ENCODE assay signal across 11 mouse cellular contexts in the genomic region with DNA sequence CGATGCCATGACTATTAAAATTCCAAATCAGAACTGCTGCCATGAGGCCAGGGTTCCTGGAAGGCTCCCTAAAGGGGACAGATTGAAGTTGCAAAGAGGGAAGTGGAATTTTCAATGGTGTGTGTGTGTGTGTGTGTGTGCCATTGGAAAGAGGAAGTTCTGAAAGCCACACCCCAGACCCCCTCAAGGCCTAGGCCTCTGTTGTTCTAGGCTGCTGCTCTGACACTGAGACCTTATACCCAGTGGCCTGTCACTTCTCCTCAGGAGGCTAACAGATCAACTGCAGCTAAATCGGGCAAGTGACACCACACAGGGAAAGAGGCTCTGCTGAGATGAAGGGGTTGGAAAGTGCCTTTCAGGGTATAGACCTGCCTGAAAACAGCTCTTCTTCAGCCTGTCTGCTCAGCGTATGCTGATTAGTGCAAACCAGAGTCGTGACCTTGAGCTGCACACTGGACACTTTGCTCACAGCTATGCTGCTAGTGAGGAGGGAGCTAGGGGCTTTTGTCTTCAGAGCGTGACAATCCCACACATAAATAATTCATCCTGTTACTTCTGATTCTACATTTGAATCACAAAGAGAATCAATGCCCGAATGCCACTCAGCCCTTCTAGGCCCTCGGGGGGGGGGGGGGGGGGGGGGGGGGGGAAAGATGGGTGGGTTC.
DNase-seq lines count a peak whose midpoint lies in the region; ATAC-seq lines count a peak whose summit lies in the region.
"Had no signal": no experiment of that assay in that cellular context is flagged by ENCODE, and none has a peak within 500 bp of the region (broad histone marks: within the 10 kb centered on the region; RNA-seq: fewer than 3 reads in every experiment).

No protein-coding gene starts in this region.

- H3K9me3 ChIP-seq in midbrain, embryonic 11.5 days (ENCODE audit: control insufficient read depth, low read length): no peaks in the 10 kb centered on the region
- H3K9me3 ChIP-seq: embryonic facial prominence, embryonic 13.5 days had no signal

- H3K36me3 ChIP-seq in midbrain, embryonic 11.5 days (ENCODE audit: control insufficient read depth, insufficient read depth, low read length): no peaks in the 10 kb centered on the region
- H3K36me3 ChIP-seq: embryonic facial prominence, embryonic 13.5 days had no signal

- H3K27ac ChIP-seq in midbrain, embryonic 11.5 days (ENCODE audit: low read depth, low read length): peak overlapping the region; percentile 72
- H3K27ac ChIP-seq: embryonic facial prominence, embryonic 13.5 days; heart, adult 2 months had no signal

- H3K9ac ChIP-seq in midbrain, embryonic 11.5 days (ENCODE audit: low read length): no peak overlapping the region
- H3K9ac ChIP-seq: embryonic facial prominence, embryonic 13.5 days had no signal

- peaks cover 5% of the 10 kb centered on the region; the same call in 1 of the 2 replicates for H3K4me1 ChIP-seq in midbrain, embryonic 11.5 days (ENCODE audit: control insufficient read depth, insufficient read depth, low read length)
- H3K4me1 ChIP-seq: embryonic facial prominence, embryonic 13.5 days had no signal

- no peak overlapping the region for H3K4me3 ChIP-seq in midbrain, embryonic 11.5 days (ENCODE audit: low read depth, low read length)
- H3K4me3 ChIP-seq: embryonic facial prominence, embryonic 13.5 days; heart, adult 2 months had no signal

- DNase-seq in ES-CJ7 (ENCODE audit: low read depth, low spot score): peak; percentile 92
- DNase-seq in ZHBTc4 (ENCODE audit: low read depth, low spot score): peak; percentile 64
- peak; percentile 88 for DNase-seq in midbrain, embryonic 11.5 days (ENCODE audit: low spot score, missing footprints)
- DNase-seq in frontal cortex, postnatal 36 days (ENCODE audit: low spot score in 2 of 2): no peak
- DNase-seq in cerebellum, adult 9-11 months: no peak
- DNase-seq in adrenal gland, postnatal 10 days: no peak
- DNase-seq: heart, adult 2 months; kidney, adult 2 months; right cerebral cortex, postnatal 25 days had no signal

- no peak overlapping the region for H3K4me2 ChIP-seq in midbrain, embryonic 11.5 days
- H3K4me2 ChIP-seq: embryonic facial prominence, embryonic 13.5 days had no signal

- WGBS in midbrain, embryonic 11.5 days: 26% methylated on average over 6 of the region's 7 CpGs

- ATAC-seq in granulocyte monocyte progenitor cell, adult 5-6 weeks (replicated peaks; ENCODE audit: poor library complexity, severe bottlenecking): peak; percentile 98
- ATAC-seq in midbrain, embryonic 11.5 days (ENCODE audit: low FRiP score): peak; percentile 94

- no peaks in the 10 kb centered on the region for H3K27me3 ChIP-seq in midbrain, embryonic 11.5 days (ENCODE audit: control insufficient read depth, insufficient read depth, low read length)
- H3K27me3 ChIP-seq: embryonic facial prominence, embryonic 13.5 days had no signal

Comparison
In these comparisons a context has a peak if more than half of its experiments do, and no peak if none do; other contexts are left out.
1. DNase-seq: peak in ES-CJ7 (single experiment), ZHBTc4 (single experiment) and midbrain, embryonic 11.5 days (single experiment); none in frontal cortex, postnatal 36 days (0 of 2), cerebellum, adult 9-11 months (single experiment) and adrenal gland, postnatal 10 days (single experiment).